Mouse (Mus musculus) ovary, adult 10 weeks (tissue): ENCODE data around the gene Cyp2b9. TPM values are rescaled to one million over a fixed set of nuclear protein-coding genes. Genes with fewer than 3 reads are reported as not detected.

Experiments used
- polyA plus RNA-seq: library from polyadenylated mRNA; stranded (reverse); fragments of 350-450 nt; fragmentation: Illumina TruSeq; extraction: RNeasy Lipid Tissue Mini Kit (QIAGEN cat#74804); gene quantifications from one replicate; pipeline ENCODE4 v1.2.3, GENCODE M21; 2014

Cyp2b9 gene
- not detected for polyA plus RNA-seq

GRCm38 (mm10) chr7:26173111-26173510 lies at the start of gene Cyp2b9:
Gene Cyp2b9 (plus strand): TSS chr7:26173411.

GRCm38 (mm10) chr7:26260034-26260433 lies 86.8 kb downstream of the Cyp2b9 start, which contains the start of gene Vmn1r184:
Gene Vmn1r184 (plus strand): TSS chr7:26260334.

Other genes with a start within 250 kb of the Cyp2b9 start
- not detected for gene Cyp2b13, start 111.9 kb upstream of the Cyp2b9 start, polyA plus RNA-seq
- gene Vmn1r184, start 86.9 kb downstream of the Cyp2b9 start, polyA plus RNA-seq, result not detected
- gene Cyp2a4, start 133.8 kb downstream of the Cyp2b9 start, polyA plus RNA-seq, result not detected
- 26.9 TPM for gene Nlrp9c, start 230.3 kb downstream of the Cyp2b9 start, polyA plus RNA-seq